ENCODE assay signal across 8 mouse cellular contexts in the genomic region with DNA sequence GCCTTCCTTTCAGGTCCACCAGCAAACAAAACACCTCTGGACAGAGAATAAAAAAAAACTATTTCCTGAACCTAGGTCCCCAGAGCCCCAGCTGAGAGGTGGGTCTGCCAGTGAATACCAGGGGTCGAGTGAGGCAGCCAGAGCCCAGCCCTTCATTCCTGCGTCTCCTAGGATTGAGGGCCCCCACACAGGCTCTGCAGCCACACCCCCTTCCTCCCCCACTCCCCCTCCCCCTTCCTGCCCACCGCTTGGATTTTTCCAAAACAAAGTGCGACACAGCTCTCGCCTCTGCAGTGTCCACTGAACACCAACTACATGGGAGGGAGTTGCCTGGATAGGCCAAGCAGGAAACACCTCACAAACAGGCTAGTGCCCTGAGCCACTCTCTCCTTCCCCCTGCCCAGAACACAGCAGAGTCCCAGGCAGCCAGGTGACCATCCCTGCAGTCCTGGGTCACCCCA.
DNase-seq lines count a peak whose midpoint lies in the region; ATAC-seq and TF ChIP-seq lines count a peak whose summit lies in the region.

No protein-coding gene starts in this region.

- H3K9me3 ChIP-seq in forebrain, embryonic 12.5 days = no peaks in the 10 kb centered on the region
- no peaks in the 10 kb centered on the region for H3K9me3 ChIP-seq in forebrain, embryonic 13.5 days (replicated peaks)
- H3K9me3 ChIP-seq in embryonic facial prominence, embryonic 14.5 days (ENCODE audit: control insufficient read depth, low read length) = no peaks in the 10 kb centered on the region
- no peaks in the 10 kb centered on the region for H3K9me3 ChIP-seq in intestine, postnatal 0 days (ENCODE audit: control insufficient read depth)

- H3K4me1 ChIP-seq in forebrain, embryonic 12.5 days = peaks cover 9% of the 10 kb centered on the region
- peaks cover 6% of the 10 kb centered on the region; the same call in 1 of the 2 replicates for H3K4me1 ChIP-seq in forebrain, embryonic 13.5 days
- H3K4me1 ChIP-seq in embryonic facial prominence, embryonic 14.5 days (ENCODE audit: control insufficient read depth, insufficient read depth, low read length) = peaks cover 31% of the 10 kb centered on the region
- 0 out of 2 replicates have a peak, but pooled peaks cover 3% of the 10 kb centered on the region for H3K4me1 ChIP-seq in intestine, postnatal 0 days (replicated peaks; ENCODE audit: control insufficient read depth, insufficient read depth, low read length)
- no peaks in the 10 kb centered on the region for H3K4me1 ChIP-seq in thymus, adult 2 months (replicated peaks; ENCODE audit: control insufficient read depth, insufficient read depth, low read length)

- WGBS in forebrain, embryonic 12.5 days = 6% methylated on average over 5 of the region's 5 CpGs
- WGBS in forebrain, embryonic 13.5 days = 11% methylated on average over 5 of the region's 5 CpGs
- 15% methylated on average over 5 of the region's 5 CpGs for WGBS in embryonic facial prominence, embryonic 14.5 days
- WGBS in intestine, postnatal 0 days = 19% methylated on average over 5 of the region's 5 CpGs
- WGBS in thymus, adult 2 months = 74% methylated on average over 5 of the region's 5 CpGs

- no peak for TF ChIP-seq CTCF in intestine, postnatal 0 days (IDR thresholded peaks at IDR 0.05; ENCODE audit: low read depth)
- no peak for TF ChIP-seq CTCF in thymus, adult 2 months (IDR thresholded peaks at IDR 0.05; ENCODE audit: borderline replicate concordance, control insufficient read depth, extremely low read depth, insufficient read depth, low read length, poor library complexity)

- no peak for TF ChIP-seq POLR2A in thymus, adult 2 months (IDR thresholded peaks at IDR 0.05; ENCODE audit: control insufficient read depth, extremely low read depth, insufficient read depth, low read length, poor library complexity)

- no peak overlapping the region for H3K4me2 ChIP-seq in forebrain, embryonic 12.5 days
- no peak overlapping the region for H3K4me2 ChIP-seq in forebrain, embryonic 13.5 days
- H3K4me2 ChIP-seq in embryonic facial prominence, embryonic 14.5 days (ENCODE audit: low read depth, low read length) = no peak overlapping the region
- no peak overlapping the region for H3K4me2 ChIP-seq in intestine, postnatal 0 days (replicated peaks; ENCODE audit: low read depth)

- no peak for ATAC-seq in forebrain, embryonic 12.5 days (ENCODE audit: low FRiP score)
- ATAC-seq in forebrain, embryonic 13.5 days = no peak
- peak; percentile 45; the same call in 1 of the 2 replicates for ATAC-seq in embryonic facial prominence, embryonic 14.5 days (ENCODE audit: low read depth)
- no peak for ATAC-seq in intestine, postnatal 0 days
- ATAC-seq in granulocyte monocyte progenitor cell, adult 5-6 weeks (replicated peaks; ENCODE audit: poor library complexity, severe bottlenecking) = no peak

- no peak overlapping the region for H3K4me3 ChIP-seq in forebrain, embryonic 12.5 days (replicated peaks)
- H3K4me3 ChIP-seq in forebrain, embryonic 13.5 days = no peak overlapping the region
- no peak overlapping the region for H3K4me3 ChIP-seq in embryonic facial prominence, embryonic 14.5 days (ENCODE audit: low read depth, low read length)
- H3K4me3 ChIP-seq in intestine, postnatal 0 days (ENCODE audit: low read depth, low read length) = no peak overlapping the region
- no peak overlapping the region for H3K4me3 ChIP-seq in thymus, adult 2 months (ENCODE audit: control insufficient read depth, insufficient read depth, low read length)

- peak overlapping the region; percentile 12; the same call in 1 of the 2 replicates for H3K9ac ChIP-seq in forebrain, embryonic 12.5 days
- no peak overlapping the region for H3K9ac ChIP-seq in forebrain, embryonic 13.5 days
- H3K9ac ChIP-seq in embryonic facial prominence, embryonic 14.5 days (ENCODE audit: low read depth, low read length) = 0 out of 2 replicates have a peak overlapping the region, but pooled peaks have one; percentile 31
- no peak overlapping the region for H3K9ac ChIP-seq in intestine, postnatal 0 days (ENCODE audit: low read depth, low read length)

- H3K27ac ChIP-seq in forebrain, embryonic 12.5 days = peak overlapping the region; percentile 50; the same call in 1 of the 2 replicates
- no peak overlapping the region; the same call in 1 of the 2 replicates for H3K27ac ChIP-seq in forebrain, embryonic 13.5 days
- peak overlapping the region; percentile 75 for H3K27ac ChIP-seq in embryonic facial prominence, embryonic 14.5 days (replicated peaks; ENCODE audit: low read depth, low read length)
- H3K27ac ChIP-seq in intestine, postnatal 0 days (ENCODE audit: low read depth, low read length) = peak overlapping the region; percentile 64; the same call in 1 of the 2 replicates
- no peak overlapping the region for H3K27ac ChIP-seq in thymus, adult 2 months (ENCODE audit: control insufficient read depth, insufficient read depth, low read length)

- peak; percentile 49 for DNase-seq in embryonic facial prominence, embryonic 14.5 days (ENCODE audit: low spot score)
- DNase-seq in lung, adult 18-20 months = peak; percentile 54 to 67
- DNase-seq in thymus, adult 2 months = no peak
- no peak for DNase-seq in layer of hippocampus, adult 9-10 months (ENCODE audit: low spot score)

- H3K27me3 ChIP-seq in forebrain, embryonic 12.5 days = no peaks in the 10 kb centered on the region
- H3K27me3 ChIP-seq in forebrain, embryonic 13.5 days = no peaks in the 10 kb centered on the region
- no peaks in the 10 kb centered on the region for H3K27me3 ChIP-seq in embryonic facial prominence, embryonic 14.5 days (replicated peaks; ENCODE audit: control insufficient read depth, insufficient read depth, low read length)
- no peaks in the 10 kb centered on the region for H3K27me3 ChIP-seq in intestine, postnatal 0 days (replicated peaks; ENCODE audit: control insufficient read depth, insufficient read depth, low read length)
- no peaks in the 10 kb centered on the region for H3K27me3 ChIP-seq in thymus, adult 2 months (ENCODE audit: control insufficient read depth, insufficient read depth, low read length)

- no peaks in the 10 kb centered on the region for H3K36me3 ChIP-seq in forebrain, embryonic 12.5 days (replicated peaks)
- H3K36me3 ChIP-seq in forebrain, embryonic 13.5 days (ENCODE audit: poor library complexity, severe bottlenecking) = no peaks in the 10 kb centered on the region
- peaks cover 20% of the 10 kb centered on the region for H3K36me3 ChIP-seq in embryonic facial prominence, embryonic 14.5 days (ENCODE audit: control insufficient read depth, insufficient read depth, low read length)
- peaks cover 5% of the 10 kb centered on the region; the same call in 1 of the 2 replicates for H3K36me3 ChIP-seq in intestine, postnatal 0 days (ENCODE audit: control insufficient read depth, insufficient read depth)
- no peaks in the 10 kb centered on the region for H3K36me3 ChIP-seq in thymus, adult 2 months (ENCODE audit: control insufficient read depth, insufficient read depth, low read length)

Comparison
In these comparisons a context has a peak if more than half of its experiments do, and no peak if none do; other contexts are left out.
1. H3K27ac ChIP-seq: peak in forebrain, embryonic 12.5 days (single experiment), embryonic facial prominence, embryonic 14.5 days (single experiment) and intestine, postnatal 0 days (single experiment); none in forebrain, embryonic 13.5 days (single experiment) and thymus, adult 2 months (single experiment).
2. H3K9ac ChIP-seq: peak in forebrain, embryonic 12.5 days (single experiment) and embryonic facial prominence, embryonic 14.5 days (single experiment); none in forebrain, embryonic 13.5 days (single experiment) and intestine, postnatal 0 days (single experiment).
3. DNase-seq: peak in embryonic facial prominence, embryonic 14.5 days (single experiment) and lung, adult 18-20 months (2 of 2); none in thymus, adult 2 months (single experiment) and layer of hippocampus, adult 9-10 months (single experiment).